8 mouse cellular contexts compared by ENCODE assay signal in genomic region chr15:3270646-3271077, GRCm38 (mm10). TPM values are rescaled to one million over a fixed set of nuclear protein-coding genes. Genes with fewer than 3 reads are reported as not detected.
A peak's percentile ranks its signal among the peaks of the same experiment; 100 is the strongest.
DNase-seq lines count a peak whose midpoint lies in the region; ATAC-seq and TF ChIP-seq lines count a peak whose summit lies in the region.

No protein-coding gene starts in this region.

- 3% methylated on average over 12 of the region's 12 CpGs for WGBS in hindbrain, postnatal 0 days

- peak overlapping the region; percentile 71 for H3K27ac ChIP-seq in hindbrain, postnatal 0 days
- H3K27ac ChIP-seq in left cerebral cortex, adult 2 months, result peak overlapping the region; percentile 92

- peak overlapping the region; percentile 51 for H3K4me2 ChIP-seq in hindbrain, postnatal 0 days (ENCODE audit: low read depth, low read length)

- H3K27me3 ChIP-seq in hindbrain, postnatal 0 days (ENCODE audit: insufficient read depth, low read length), result no peaks in the 10 kb centered on the region
- no peaks in the 10 kb centered on the region for H3K27me3 ChIP-seq in megakaryocyte, embryonic 14.5 days (replicated peaks)

- no peaks in the 10 kb centered on the region for H3K9me3 ChIP-seq in hindbrain, postnatal 0 days (ENCODE audit: low read length)
- no peaks in the 10 kb centered on the region for H3K9me3 ChIP-seq in megakaryocyte, embryonic 14.5 days

- DNase-seq in adipocyte (ENCODE audit: low spot score), result peak; percentile 97
- DNase-seq in gastrocnemius, adult 8-10 months (ENCODE audit: low spot score in 2 of 2), result peak; percentile 65 to 72
- DNase-seq in hindbrain, postnatal 0 days (ENCODE audit: low spot score), result peak; percentile 65
- peak; percentile 30 for DNase-seq in left cerebral cortex, adult 2 months (ENCODE audit: extremely low spot score in 1 of 2, low spot score in 2 of 2)
- peak; percentile 32 for DNase-seq in right cerebral cortex, postnatal 25 days
- DNase-seq in MN1 (ENCODE audit: low spot score), result no peak

- H3K36me3 ChIP-seq in hindbrain, postnatal 0 days (ENCODE audit: insufficient read depth, low read length), result no peaks in the 10 kb centered on the region
- peaks cover 2% of the 10 kb centered on the region for H3K36me3 ChIP-seq in megakaryocyte, embryonic 14.5 days (replicated peaks; ENCODE audit: low read length)

- intact Hi-C loops in left cerebral cortex, adult 2 months (cut with DNase I), result loop anchor here (1.0 to 5.0 kb wide), 2 partner anchors 38 to 58 kb away; no protein-coding TSS in a partner anchor

- H3K4me3 ChIP-seq in hindbrain, postnatal 0 days (ENCODE audit: low read length), result peak overlapping the region; percentile 36
- H3K4me3 ChIP-seq in left cerebral cortex, adult 2 months, result peak overlapping the region; percentile 55
- H3K4me3 ChIP-seq in megakaryocyte, embryonic 14.5 days (replicated peaks), result peak overlapping the region; percentile 90

- H3K4me1 ChIP-seq in hindbrain, postnatal 0 days (ENCODE audit: insufficient read depth, low read length), result no peaks in the 10 kb centered on the region
- H3K4me1 ChIP-seq in megakaryocyte, embryonic 14.5 days, result peaks cover 8% of the 10 kb centered on the region; the same call in 1 of the 2 replicates

- ATAC-seq in common myeloid progenitor, adult 5-6 weeks (replicated peaks; ENCODE audit: low read depth, poor library complexity, severe bottlenecking), result peak; percentile 88
- peak; percentile 87 for ATAC-seq in hindbrain, postnatal 0 days

- TF ChIP-seq CTCF in hindbrain, postnatal 0 days (IDR thresholded peaks at IDR 0.05; ENCODE audit: low read depth), result no peak
- TF ChIP-seq CTCF in left cerebral cortex, adult 2 months (IDR thresholded peaks at IDR 0.05), result no peak

- no peak overlapping the region; the same call in 1 of the 2 replicates for H3K9ac ChIP-seq in hindbrain, postnatal 0 days (replicated peaks; ENCODE audit: low read length)

RNA-seq across cellular contexts. Expression of gene Selenop, which starts 2.3 kb away (rescaled TPM):
- 103 and 104 TPM in 2 replicates for total RNA-seq in common myeloid progenitor, adult 5-6 weeks (2017)
- total RNA-seq in gastrocnemius, adult 8-10 months (2022), result 100 to 1,000 TPM in 3 of 4 experiments, 10 to 100 TPM in 1; 93.9 to 142 (median 125) TPM
- 319 and 356 TPM in 2 replicates for total RNA-seq in hindbrain, postnatal 0 days (2014; rRNA removed)
- polyA plus RNA-seq in hindbrain, postnatal 0 days (2015; fragmentation: Nextera tagmentation; extraction: Ambion mirVana), result 283 and 310 TPM in 2 replicates
- total RNA-seq in left cerebral cortex, adult 2 months (2021), result 100 to 1,000 TPM; 284 to 293 TPM
- 1.7 and 34.5 TPM in 2 replicates for polyA plus RNA-seq in megakaryocyte, embryonic 14.5 days (2012; ENCODE audit: insufficient read depth, low replicate concordance)

RNA-seq across cellular contexts. Expression of gene Ccdc152, which starts 32.7 kb away (rescaled TPM):
- total RNA-seq in common myeloid progenitor, adult 5-6 weeks (2017), result 0.91 and 1.1 TPM in 2 replicates
- total RNA-seq in gastrocnemius, adult 8-10 months (2022), result under 1 TPM in 2 of 4 experiments, not detected in 2; 0.24 to 0.41 TPM
- total RNA-seq in hindbrain, postnatal 0 days (2014; rRNA removed), result not detected in 2 replicates
- polyA plus RNA-seq in hindbrain, postnatal 0 days (2015; fragmentation: Nextera tagmentation; extraction: Ambion mirVana), result 0.55 and 0.64 TPM in 2 replicates
- not detected for total RNA-seq in left cerebral cortex, adult 2 months (2021)
- polyA plus RNA-seq in megakaryocyte, embryonic 14.5 days (2012; ENCODE audit: insufficient read depth, low replicate concordance), result not detected in 2 replicates

Comparison
In these comparisons a context has a peak if more than half of its experiments do, and no peak if none do; other contexts are left out.
1. H3K4me3 ChIP-seq: peak in every context shown above with its lines; median percentile 90 in megakaryocyte, embryonic 14.5 days; 55 in left cerebral cortex, adult 2 months; 36 in hindbrain, postnatal 0 days.